Mouse (Mus musculus) MN1 (cell line): ENCODE measurements around the gene Nubp2.
A peak's percentile ranks its signal among the peaks of the same experiment; 100 is the strongest.

Experiments used
- DNase-seq: peaks from one replicate; pipeline ENCODE4 v3.0.0-alpha.2; 2016; ENCODE audit warnings: low spot score

Gene Nubp2

DNA sequence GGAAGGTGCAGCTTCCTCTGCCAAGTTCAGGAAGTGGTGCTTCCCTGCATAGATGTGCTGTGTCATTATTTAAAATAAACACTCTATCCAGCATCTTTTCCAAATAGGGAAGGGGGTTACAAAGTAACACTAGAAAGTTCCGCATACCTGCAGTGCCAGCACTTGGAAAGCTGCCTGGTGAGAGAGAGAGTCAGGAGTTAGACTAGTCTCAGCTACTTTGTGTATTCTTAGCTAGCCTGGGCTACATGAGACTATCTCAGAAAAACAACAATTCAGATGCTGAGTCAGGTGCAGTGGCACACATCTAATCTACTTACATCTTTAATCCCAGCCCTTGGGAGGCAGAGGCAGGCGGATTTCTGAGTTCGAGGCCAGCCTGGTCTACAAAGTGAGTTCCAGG is 24.4 kb downstream of the Nubp2 start:
- DNase-seq, result no peak

DNA sequence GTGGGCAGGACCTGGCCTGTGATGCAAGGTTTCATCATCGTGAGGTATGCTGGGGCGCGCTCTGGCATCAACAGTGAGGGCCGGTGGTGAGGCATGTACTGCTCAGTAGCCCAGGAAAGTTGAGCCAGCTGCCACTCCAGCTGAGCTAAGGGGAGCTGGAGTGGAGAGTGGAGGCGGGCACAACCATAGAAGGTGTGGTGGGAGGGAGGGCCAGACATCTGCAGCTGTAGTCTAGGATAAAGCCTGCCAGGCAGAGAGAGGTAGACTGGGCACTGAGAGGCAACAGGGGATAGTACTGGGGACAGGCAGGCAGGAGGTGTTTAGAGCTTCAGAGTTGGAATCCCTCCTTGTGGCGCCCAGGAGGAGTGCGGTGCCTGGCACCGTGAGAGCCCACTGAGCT is 26.1 kb downstream of the Nubp2 start:
- DNase-seq, result peak; percentile 28

DNA sequence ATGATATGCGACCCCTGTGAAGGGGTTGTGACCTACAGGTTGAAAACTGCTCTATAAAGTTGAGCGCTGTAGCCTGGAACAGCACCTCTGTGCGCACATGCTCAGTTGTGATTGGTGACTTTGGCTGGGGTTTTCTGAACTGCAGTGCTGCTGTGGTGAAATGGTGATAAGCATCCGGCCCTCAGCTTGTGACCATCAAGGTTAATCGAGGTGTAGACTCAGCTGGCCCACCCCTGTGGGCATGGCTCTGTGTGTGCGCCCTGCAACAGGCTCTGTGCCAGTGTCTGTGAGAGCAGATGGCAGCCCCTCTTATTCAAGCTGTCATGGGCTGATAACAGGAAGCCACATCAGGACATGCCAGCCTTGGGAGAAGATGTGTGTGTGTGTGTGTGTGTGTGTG is 27.2 kb downstream of the Nubp2 start:
- DNase-seq, result peak; percentile 36

DNA sequence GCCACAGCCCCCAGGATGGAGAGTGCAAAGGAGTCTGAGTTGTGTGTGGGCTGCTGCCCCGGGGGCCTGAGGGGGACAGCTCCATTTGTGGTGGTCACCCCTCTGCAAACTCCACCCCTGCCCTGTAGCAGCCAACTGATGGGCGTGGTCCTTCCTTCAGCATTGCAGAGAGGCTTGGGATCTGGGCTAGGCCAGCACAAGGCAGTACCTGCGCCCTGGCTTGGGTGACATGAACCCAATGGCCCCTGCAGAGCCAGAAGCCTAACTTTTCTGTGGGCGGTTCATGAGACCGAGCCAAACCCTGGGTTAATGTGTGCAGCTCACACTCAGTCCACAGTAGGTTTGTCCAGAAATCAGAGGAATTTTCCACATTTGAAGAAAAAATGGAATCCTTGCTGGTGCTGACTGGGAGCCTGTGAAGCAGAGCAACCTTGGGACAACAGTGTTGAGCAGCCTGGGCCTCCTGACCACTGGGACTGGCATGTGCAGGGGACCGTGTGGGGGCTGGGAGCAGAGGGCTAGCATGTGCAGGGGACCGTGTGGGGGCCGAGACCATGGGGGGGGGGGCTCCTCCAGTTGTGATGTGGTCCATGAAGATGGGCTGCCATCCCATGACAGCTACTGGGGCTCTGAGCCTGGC is 28.2 kb downstream of the Nubp2 start:
- no peak for DNase-seq

DNA sequence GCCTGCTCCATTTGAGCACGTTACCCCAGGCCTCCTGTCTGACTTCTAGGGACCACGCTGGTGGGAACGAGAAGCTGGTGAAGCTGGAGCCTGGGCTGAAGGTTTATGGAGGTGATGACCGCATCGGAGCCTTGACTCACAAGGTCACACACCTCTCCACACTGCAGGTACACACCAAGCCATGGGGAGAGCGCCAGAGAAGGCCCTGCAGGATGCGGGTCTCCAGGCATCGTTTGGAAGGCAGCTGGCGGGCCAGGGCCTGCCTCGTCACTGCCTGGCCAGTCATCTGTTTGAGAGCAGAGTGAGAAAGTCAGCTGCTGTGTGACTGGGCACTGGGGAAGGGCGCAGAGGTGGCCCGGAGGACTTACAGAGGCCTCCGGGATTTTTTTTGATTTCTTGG is 29.6 kb downstream of the Nubp2 start:
- no peak for DNase-seq

DNA sequence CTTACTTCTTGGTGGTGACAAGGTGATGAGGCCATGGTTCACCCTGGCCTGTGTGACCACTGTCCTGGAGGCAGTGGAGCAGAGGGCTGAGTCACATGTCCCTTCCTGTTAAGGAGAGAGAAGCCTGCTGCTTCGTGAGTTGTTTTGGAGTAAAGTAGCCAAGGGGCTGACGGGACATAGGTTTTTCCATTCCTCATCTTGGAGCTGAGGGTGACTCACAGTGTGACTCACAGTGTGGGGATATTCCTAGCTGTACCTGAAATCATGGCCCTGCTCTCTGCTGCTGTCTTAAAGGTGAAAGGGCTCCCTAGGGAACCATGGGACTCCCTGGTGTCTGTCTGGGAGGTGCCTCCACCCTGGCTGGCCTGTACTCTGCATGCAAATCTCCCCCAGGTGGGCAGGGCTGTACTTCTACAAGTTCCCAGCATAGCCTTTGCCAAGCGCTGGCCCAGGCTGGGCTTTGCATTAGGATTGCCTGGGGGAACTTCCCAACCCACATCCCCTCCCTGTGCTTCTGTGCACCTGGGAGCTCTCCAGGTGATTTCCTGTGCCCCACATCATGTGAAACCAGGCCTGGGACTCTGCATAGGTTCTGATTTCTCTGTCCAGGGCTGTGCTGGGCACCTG is 30.2 kb downstream of the Nubp2 start:
- DNase-seq, result peak; percentile 34

DNA sequence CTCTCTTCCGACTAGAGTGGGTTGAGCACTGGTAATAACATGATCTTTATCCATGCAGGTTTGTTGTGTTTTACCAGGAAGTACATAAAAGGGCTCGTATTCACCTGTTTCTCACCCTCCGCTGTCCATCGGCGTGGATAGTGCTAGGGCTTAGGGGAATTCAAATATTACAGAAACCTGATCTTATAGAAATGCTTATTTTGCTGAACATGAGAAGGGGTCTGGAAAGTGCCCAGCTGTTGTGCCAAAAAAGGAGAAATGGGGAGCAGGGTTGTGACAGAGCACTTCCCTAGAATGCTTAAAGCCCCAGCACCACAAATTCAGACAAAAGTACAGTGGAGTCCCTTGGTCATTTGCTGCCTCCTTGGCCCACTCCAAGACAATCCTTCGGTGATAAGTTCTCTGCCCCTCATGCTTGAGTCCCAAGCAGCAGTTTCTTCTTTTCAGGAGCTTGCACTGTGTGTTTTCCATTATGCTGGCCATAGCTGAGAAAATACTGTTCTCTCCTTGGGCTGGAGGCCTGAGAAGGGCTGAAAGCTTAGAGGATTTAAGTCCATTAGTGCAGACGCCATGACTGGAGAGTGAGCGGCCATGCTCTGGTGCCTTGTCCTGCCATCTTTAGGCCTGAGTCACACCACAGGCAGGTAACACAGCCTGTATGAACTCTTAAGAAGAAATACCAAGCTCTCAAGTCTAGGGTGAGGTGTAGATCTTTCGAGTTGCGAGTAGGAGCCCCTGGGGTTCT is 34.6 kb downstream of the Nubp2 start:
- no peak for DNase-seq

DNA sequence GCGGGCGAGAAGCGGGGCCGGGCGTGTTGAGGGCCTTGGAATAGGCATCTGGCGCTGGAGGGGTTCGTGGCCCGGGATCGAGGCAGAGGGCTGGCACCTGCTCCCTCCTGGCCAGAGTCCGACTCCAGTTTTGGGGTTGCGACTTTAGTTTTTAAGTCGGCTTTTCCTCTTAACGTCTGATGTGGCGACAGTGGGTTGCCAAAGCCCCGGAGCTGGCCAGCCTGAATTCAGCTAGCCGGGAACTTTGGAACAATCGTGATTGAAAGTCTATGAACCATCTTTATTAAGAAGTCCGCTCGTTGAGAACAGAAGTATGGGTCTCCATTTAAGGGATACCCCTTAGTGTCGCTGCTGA is 35.4 kb downstream of the Nubp2 start:
- DNase-seq, result peak; percentile 30

DNA sequence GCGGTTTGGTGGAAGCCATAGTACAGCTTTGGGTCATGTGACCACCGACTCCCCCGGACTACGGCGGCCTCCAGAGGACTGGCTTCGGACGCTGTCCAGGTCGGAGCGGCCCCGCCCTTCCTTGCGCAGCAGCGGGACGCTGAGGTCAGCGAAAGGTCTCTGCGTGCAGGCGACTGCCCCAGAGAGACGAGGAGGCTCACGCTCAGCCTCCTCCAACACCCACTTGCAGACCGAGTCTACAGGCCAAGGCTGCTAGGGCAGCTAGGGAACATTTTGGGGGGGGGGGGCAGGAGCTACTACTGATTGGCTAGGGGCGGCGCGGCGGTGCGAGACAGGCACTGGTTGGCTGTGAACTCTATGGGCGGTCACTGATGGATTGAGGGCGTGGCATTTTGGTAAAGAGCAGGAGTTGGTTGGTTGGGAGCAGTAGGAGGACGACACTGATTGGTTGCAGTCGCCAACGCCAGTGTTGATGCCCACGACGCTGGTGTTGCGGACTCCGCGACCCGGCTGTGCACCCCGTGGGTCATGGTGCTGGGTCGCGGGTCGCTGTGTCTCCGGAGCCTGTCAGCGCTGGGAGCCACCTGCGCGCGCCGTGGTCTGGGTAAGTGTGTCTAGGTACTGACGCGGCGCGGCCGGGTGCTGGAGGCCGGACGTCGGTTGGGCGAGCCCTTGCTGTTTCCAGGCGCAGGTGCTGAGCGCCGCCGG is 35.9 kb downstream of the Nubp2 start, which contains the start of gene Fahd1:
Gene Fahd1 (minus strand): TSS at position 300 of the 708 bp plus-strand sequence.
- DNase-seq, result peak; percentile 97

DNA sequence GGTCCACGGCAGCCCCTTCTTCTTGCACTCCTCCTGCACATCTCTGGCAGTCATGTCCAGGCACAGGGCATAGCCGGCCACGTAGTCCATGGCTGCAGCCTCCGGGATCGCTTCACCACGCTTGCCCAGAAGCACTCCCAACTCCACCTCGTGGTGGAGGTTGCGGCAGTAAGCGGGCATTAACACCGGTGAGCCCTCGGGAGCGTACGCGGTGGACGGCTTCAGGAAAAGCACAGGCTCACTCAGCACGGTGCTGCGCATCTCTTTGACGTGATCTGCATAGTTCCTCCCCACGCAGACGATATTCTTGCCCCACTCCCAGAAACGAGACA is 36.5 kb downstream of the Nubp2 start:
- peak; percentile 87 for DNase-seq

DNA sequence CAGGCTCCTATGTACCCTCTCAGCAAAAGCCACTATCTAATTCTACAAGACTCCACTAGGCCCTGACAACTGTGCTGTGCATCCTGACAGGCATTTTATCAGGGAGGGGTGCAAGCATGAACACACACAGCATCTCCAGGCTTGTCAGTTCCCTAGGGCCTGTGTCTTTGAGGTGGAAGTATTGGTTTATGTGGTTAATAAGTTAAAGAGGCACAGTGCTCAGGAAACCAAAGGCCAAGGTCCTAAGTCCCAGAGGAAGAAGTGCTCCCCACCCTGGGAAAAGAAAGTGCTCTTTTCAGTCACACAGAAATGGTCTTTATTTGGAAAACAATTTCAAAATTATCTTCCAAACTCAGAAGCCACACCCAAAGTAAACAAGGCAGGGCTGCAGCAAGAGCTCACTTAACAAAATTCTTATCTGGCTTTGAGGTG is 37.5 kb downstream of the Nubp2 start:
- DNase-seq, result no peak

DNA sequence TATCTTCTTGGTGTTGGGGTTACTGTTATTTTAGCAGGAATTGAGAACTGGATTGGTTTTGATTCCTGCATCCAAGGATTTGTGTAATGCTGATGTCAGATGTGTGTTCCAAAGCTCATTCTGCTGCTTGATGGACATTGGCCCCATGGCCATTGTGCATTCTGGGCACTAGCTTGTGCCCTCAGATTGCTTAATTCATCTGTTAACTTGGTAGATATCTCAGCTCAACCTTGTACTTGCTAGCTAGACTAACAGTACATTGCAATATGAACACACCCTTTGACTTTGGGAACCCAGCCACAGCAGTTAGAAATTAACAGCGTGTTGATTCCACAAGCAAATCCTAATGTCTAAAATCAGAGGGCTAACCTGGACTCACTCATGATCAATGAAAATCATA is 38.8 kb downstream of the Nubp2 start:
- DNase-seq, result no peak

DNA sequence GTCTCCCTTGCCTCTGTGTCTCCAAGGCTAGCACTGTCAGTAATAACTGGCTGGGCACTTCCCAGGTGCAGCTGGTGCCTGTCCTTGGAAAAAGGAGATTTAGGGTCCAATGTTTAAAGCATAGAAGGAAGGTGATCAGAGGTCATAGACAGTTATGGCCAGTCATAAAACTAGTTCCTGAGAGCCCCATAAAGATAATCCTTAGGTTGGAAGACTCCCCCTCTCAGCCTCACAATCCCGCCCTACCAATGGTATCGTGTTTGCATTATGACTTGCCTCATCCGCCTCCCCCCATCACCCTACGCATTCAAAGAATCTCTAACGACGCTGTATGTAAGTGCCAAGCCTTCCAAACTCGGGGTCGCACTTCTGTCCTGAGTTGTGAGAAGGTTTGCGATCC is 41.6 kb downstream of the Nubp2 start:
- DNase-seq, result no peak

DNA sequence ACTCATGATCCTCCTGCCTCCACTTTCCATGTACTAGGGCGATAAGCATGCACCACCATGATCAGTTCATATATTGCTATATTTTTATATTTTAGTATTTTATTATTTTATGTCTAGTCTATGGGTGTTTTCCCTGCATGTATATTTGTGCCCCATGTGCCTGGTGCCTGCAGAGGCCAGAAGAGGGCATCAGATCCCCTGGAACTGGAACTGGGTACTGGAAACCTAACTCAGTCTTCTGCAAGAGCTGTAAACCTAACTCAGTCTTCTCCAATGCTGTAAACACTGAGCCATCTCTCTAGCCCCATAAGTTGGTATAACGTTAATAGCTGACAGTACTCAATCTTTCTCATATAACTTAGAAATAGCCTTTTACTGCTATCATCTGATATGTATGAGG is 43.5 kb downstream of the Nubp2 start:
- no peak for DNase-seq

DNA sequence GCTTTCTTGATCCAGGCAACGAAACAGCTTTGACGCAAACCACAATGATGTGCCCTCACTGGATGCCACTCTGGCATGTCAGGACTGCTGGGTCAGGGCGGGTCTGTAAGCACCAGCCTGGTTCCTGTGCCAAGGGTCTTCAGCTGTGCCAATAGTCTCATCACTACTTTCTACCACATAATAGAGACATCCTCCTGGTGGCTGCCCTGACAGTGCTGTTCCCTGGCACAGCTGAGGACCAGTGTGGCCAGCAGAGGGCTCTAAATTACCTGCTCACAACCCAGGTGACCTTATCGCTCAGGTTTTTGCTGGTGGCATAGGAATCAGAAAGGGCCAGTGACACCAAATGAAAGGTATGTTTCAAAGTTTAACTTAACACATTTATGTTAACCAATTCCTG is 45.0 kb downstream of the Nubp2 start:
- DNase-seq, result peak; percentile 30

DNA sequence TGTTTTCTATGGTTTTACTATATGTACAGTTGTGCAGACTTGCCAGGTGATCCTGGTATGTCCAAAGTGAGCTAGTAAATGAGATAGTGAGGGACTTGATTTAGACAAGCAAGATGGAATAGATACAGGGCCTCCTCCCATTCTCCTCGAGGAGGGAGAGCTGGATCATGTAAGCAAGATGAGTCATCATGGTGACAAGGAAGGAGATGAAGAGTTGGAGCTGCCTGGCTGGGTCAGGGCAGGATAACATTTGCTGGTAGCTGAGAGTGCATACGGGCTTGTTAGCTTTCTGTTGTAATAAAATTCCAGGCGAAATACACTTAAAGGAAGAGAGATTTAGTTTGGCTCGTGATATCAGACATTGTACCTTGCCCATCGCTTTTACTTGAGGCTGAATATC is 45.8 kb downstream of the Nubp2 start:
- no peak for DNase-seq

DNA sequence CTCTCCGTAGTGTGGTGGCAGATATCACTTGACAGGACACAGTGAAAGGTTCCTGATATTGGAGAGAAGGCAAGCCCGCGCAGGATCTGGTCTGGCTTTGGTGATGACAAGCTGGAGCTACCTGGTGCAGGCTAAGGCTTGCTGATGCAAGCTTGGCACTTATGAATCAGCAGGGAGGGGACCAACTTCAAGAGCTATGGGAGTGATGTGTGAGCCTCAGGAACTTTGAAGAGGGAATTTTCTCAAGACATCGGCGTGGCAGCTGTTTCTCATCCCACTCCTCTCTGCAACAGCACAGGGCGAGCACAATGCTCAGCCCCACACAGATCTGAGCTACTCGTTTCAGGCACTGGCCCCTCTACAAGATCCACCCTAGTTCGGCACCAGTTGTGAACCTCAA is 46.3 kb downstream of the Nubp2 start, which contains the start of gene Hagh:
Gene Hagh (plus strand): TSS at position 302 of the 400 bp plus-strand sequence.
- no peak for DNase-seq
